Mouse (Mus musculus): ENCODE data around the gene Lmna.

Lmna gene

DNA sequence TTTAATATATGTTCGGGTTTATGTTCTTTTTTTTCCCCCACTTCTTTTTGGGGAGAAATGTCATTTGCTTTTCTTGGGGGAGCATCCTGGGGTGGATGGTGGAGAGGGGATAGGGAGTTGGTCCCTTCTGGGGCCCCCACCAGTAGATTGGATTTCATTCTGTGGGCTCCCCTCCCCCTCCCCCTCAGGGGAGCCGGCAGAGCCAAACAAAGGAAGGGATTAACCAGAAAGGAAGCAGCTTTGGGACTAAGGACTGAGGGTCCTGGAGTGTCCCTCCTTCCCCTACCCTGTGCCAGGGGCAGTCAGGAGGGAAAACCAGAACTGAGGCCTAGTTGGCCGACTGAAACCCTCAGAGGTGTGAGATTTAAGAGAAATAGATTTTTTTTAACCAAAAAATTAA, 29.6 kb upstream of the Lmna start:
- DNase-seq (ENCODE audit: low spot score in 2 of 2), result no peak

- DNase-seq (ENCODE audit: low spot score in 2 of 2), result no peak
Observed at GRCm38 (mm10) chr3:88538271-88539145, 28.8 kb upstream of the Lmna start.

GRCm38 (mm10) chr3:88537146-88537545, 27.4 kb upstream of the Lmna start:
- no peak for DNase-seq (ENCODE audit: low spot score in 2 of 2)

DNA sequence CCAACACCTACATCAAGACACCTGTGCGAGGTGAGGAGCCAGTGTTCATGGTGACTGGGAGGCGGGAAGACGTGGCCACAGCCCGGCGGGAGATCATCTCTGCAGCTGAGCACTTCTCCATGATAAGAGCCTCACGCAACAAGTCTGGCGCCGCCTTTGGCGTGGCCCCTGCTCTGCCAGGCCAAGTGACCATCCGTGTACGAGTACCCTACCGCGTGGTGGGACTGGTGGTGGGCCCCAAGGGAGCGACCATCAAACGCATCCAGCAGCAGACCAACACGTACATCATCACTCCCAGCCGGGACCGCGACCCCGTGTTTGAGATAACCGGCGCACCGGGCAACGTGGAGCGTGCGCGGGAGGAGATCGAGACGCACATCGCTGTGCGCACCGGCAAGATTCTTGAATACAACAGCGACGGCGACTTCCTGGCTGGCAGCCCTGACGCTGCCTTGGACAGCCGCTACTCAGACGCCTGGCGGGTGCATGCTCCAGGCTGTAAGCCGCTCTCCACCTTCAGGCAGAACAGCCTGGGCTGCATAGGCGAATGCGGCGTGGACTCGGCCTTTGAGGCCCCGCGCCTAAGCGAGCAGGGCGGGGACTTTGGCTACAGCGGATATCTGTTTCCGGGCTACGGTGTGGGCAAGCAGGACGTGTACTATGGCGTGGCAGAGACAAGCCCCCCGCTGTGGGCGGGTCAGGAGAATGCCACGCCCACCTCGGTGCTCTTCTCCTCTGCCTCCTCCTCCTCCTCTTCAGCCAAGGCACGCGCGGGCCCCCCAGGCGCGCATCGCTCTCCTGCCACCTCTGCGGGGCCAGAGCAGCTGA, 26.6 kb upstream of the Lmna start:
- no peak for DNase-seq (ENCODE audit: low spot score in 2 of 2)

- DNase-seq (ENCODE audit: low spot score in 2 of 2), result no peak
Observed at GRCm38 (mm10) chr3:88535527-88535926, 25.8 kb upstream of the Lmna start.

- no peak for DNase-seq (ENCODE audit: low spot score in 2 of 2)
Observed at GRCm38 (mm10) chr3:88535005-88535404, 25.2 kb upstream of the Lmna start.

GRCm38 (mm10) chr3:88533706-88534105, 23.9 kb upstream of the Lmna start:
- DNase-seq (ENCODE audit: low spot score in 2 of 2), result no peak

DNA sequence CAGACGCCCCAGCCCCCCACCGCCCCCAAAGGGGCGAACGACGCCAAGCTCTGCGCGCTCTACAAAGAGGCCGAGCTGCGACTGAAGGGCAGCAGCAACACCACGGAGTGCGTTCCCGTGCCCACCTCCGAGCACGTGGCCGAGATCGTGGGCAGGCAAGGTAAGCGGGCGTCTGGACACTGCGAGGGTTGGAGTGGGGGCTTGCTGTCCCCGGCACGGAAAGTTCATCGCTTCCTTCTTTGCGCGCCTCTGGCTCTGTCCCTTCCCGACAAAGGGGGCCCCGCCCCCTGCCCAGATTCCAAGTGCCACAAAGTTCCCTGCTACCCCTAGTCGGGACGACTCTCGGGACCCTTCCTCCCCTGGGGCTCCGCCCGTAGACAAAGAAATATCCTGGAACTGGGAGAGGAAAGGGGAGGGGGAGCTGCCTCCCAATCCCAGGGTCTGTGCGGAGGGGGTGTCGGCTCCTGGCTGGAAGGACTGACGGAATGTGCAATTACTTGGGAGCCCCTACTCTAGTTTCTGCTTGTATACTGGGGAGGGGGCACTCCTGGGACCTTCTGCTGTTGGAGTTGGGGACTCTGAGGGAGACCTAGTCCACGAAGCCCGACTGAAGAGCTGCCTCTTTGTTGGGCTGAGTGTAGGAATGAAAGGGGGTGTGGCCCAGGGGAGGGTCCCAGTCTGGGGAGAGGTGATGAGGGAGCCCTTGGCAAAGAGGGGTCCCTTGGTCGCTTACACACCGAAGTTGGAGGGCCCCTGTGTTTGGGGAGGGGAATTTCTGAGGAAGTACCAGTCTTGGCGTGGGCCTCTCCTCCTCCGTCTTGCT, 23.1 kb upstream of the Lmna start:
- no peak for DNase-seq (ENCODE audit: low spot score in 2 of 2)

- DNase-seq (ENCODE audit: low spot score in 2 of 2), result no peak
Observed at GRCm38 (mm10) chr3:88532299-88532674, 22.5 kb upstream of the Lmna start, which contains the start of gene Mex3a. TSS of gene Mex3a (plus strand) at chr3:88532395.

DNA sequence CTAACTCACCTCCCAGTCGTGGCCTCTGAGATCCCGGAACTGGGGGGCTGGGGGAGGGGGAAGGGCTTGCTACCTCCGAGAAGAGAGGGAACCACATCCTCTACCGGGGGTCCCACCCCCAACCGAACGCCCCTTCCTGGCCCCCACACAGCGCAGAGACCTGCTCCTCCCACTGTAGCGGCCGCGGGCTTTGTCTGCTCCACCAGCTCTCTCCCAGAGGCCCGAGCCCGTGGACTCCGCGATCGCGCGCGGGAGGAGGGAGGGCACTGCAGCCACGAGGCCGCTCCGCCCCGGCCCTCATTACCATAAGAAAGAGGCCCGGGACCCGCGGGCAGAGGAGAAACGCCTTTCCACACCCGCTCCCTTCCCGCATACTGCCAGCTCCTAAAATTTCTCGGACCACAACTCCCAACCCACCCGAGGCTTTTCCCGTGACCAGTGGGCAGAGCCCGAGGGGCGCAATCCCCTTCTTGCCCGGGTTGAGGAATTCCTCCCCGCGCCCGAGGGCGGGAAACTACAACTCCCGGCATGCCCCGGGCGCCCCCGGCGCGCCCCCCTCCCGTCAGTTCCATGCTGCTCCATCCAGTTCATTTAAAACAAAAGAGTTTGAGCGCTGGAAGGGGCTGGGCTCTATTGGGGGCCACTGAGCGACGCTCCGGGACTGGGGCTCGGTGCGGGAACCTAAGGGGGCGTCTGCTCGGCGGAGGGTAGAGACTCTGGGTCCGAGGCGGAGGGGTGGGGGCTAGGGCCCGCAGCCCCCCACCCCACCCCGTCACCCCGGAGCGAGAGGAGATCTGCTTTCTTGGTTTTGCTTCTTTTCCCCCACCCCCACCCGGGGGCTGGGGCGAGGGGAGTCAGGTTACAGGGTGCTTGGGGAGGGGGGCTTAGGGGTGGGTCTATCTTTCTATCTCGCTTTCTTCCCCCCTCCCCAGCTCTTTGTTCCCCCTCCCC, 21.9 kb upstream of the Lmna start:
- peak; percentile 58 to 76 for DNase-seq (ENCODE audit: low spot score in 2 of 2)

DNA sequence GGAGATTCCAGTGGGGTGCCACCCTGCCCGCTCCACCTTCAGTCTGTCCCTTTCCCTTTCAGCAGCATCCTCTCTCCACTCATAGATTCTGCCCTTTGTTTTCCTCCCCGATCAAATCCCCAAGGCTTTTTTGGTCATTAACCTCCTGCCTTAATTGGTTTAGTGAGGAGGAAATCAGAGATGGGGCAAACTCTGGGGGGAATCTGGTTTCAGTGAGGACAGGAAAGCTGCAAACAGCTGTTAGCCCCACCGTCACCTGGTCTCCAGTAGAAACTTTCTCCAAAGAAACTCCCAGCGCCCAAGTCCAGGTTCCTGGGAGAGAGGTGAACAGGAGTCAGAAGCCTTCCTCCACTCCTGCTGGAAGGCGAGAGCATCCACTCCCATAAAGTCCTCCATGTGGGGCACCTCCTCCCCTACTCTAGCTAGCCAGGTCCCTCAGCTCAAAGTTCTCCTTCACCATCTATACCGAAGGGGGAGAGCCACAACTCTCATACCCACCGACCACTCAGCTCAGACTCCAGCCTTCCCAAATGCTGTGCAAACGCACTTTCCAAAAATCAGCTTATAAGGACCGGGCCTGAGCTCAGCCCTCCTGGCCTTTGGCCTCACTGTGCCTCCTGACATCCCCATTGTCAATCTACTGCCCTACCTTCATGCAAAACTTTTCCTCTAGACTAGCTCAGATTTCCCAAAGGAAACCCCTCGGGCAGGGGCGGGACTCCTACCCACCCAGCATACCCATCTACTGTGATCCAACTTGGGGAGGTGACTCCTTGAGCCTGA, 20.5 kb upstream of the Lmna start:
- no peak for DNase-seq (ENCODE audit: low spot score in 2 of 2)

DNA sequence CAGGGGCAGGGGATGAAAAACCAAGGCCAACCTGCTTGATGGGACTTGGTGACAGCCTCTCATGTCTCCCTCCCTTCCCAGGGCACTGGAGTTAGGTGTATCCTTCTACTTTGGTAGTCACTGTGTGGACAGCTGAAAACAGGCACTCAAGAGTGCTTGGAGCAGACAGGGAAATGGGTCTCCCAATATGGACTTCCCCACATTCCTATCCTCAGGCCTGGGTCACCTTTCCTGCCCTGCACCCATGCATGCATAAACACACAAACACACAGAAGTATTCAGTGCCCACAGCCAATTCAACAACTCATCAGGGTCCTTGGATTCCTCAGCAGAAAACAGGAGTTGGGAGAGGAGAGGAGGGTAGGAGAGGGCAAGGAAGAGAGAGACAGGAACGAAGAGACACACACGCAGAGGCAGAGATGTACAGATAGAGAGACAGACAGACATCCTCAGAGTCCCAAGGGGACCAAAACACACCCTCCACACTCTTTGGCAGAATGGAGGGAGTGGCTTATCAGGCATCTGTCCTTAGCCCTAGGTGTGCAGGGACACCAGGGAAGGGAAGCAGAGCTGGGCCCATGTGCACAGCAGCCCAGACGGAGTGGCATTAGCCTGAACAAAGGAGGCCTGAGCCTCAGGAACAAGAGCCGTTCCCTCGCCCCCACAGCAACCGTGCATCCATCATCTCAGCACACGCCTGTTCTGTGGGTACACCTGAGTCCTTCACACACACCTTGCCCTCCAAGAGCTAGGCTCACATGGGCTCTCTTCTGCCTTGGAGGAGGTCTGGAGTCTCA, 19.6 kb upstream of the Lmna start:
- DNase-seq (ENCODE audit: low spot score in 2 of 2), result no peak

DNA sequence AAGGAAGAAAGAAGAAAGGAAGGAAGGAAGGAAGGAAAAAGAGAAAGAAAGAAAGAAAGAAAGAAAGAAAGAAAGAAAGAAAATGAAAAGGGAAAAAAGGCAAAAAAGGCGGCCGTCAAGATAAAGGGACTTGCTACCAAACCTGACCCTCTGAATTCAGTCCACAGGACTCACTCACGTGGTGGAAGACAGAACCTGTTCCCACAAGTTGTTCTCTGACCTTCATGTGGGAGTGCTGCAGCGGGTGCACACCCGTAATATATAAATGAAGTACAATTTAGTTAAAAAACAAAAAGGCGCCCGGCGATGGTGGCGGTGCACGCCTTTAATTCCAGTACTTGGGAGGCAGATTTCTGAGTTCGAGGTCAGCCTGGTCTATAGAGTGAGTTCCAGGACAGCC, 18.9 kb upstream of the Lmna start:
- no peak for DNase-seq (ENCODE audit: low spot score in 2 of 2)

DNA sequence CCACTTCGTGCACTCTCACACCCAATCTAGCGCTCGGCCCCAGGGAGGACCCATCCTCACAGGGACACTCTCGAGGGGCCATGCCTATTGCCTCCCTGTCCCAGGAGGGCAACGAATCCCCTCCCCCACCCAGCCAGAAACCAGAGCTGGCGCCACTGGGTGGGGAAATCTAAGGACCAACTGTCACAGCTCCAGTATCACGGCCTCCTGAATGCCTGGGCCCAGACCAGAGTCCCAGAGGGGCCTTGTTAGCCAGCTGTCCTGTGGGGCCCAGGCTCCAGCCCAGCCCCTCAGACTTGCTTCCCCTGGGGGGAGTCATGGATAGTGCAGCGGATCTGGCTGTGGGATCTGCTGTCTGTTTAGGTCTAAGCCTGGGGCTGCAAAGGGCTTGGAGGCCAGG, 17.8 kb upstream of the Lmna start:
- no peak for DNase-seq (ENCODE audit: low spot score in 2 of 2)

DNA sequence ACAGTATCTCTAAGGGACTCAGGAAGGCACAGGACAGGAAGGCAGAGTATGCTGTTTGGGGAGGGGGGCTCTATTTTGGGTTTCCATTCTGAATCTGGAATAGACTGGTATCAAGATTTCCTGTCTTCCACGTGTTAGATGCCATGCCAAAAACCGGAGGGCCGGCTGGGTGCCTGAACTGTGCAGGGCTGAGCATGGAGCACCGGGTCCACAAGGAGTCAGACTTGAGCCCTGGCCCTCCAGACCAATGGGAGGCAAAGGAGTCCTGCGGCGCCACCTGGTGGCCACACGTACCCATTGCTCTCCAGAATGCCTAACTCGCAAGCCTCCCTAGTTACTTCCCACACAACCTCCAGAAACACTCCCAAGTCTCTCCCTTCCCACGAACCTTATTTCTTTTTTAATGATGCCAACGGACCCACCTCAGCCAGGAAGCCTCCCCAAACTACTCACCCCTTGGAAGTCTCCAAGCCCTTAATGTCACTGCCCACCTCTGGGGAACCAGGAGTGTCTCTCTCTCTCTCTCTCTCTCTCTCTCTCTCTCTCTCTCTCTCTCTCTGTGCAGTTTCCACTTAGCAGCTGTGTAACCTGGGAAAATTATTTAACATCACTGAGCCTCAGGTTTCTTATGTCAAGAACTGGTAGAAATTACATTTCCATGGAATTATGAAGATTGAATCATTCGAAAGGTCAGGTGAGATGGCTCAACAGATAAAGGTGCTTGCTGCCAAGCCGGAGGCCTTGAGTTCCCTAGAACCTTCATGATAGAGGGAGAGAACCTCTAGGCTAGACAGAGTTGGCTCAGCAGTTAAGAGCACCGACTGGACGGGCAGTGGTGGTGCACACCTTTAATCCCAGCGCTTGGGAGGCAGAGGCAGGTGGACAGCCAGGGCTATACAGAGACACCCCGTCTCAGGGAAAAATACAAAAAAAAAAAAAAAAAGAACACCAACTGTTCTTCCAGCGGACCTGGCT, 16.7 kb upstream of the Lmna start:
- peak; percentile 58 to 81 for DNase-seq (ENCODE audit: low spot score in 2 of 2)

DNA sequence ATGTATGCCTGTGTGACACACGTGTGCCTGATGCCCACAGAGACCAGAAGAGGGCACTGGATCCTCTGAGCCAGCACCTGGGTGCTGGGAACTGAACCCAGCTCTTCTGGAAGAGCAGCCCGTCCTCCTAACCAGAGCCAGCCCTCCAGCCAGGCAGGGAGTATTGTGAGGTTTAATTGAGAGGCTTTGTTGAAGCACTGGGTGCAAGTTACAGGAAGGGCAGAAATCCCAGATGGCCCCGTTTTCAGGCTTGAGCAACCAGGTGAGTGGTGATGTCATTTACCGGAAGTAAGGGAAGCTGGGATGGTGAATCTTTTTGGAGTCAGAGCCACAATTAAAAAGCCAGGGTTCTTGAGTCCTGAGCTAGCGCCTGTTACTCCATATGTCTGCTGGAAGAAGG, 15.3 kb upstream of the Lmna start:
- no peak for DNase-seq (ENCODE audit: low spot score in 2 of 2)

DNA sequence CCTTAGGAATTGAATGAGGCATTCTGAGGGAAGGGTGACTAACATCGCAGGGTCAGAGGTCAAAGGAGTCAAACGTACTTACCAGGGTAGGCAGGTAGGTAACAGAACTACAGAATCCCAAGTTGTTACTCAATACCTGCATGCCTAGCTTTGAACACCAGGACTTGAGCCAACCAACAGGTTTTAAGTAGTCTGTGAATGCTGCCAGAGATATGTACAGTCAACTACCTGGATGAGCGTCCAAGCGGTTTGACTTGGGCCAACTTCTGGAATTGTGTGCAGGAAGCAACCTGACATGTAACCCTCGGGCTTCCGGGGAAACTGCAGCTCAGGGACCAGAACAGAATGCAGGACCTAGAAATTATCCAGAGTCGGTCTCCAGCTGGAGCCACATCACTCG, 13.3 kb upstream of the Lmna start:
- no peak for DNase-seq (ENCODE audit: low spot score in 2 of 2)

GRCm38 (mm10) chr3:88521803-88522331, 12.1 kb upstream of the Lmna start:
- DNase-seq (ENCODE audit: low spot score in 2 of 2), result peak; percentile 41 to 70
